Mouse (Mus musculus) left cerebral cortex, postnatal 10 days (tissue): ENCODE data around the gene Cask. TPM values are rescaled to one million over a fixed set of nuclear protein-coding genes. Genes with fewer than 3 reads are reported as not detected.

Experiments
- DNase-seq, 2 experiments: peaks; one replicate each; pipeline ENCODE4 v3.0.0; 2021 to 2022; ENCODE audit warnings: low spot score in 2 of 2, mixed read lengths in 1 of 2; ENCODE audit errors: extremely low spot score in 1 of 2
- intact Hi-C: fragments of 180-260 bp; cut with DNase I; formaldehyde crosslinking; loops from one replicate; pipeline ENCODE4 v1.15.1; 2025
- total RNA-seq, 2 experiments: library from RNA; stranded (reverse); gene quantifications; 2 replicates each; pipeline ENCODE4 v1.2.3; 2021

Cask gene
- total RNA-seq, 2 experiments from 2014 or later, result 166 to 177 TPM

GRCm38 (mm10) chrX:13656721-13657120 lies 194.4 kb downstream of the Cask start:
- DNase-seq, result peak; percentile 20 to 45
- intact Hi-C loops, result loop anchor here (5.0 kb wide), 2 partner anchors 374 to 434 kb away; partner anchors contain the start of gene Ddx3x

DNA sequence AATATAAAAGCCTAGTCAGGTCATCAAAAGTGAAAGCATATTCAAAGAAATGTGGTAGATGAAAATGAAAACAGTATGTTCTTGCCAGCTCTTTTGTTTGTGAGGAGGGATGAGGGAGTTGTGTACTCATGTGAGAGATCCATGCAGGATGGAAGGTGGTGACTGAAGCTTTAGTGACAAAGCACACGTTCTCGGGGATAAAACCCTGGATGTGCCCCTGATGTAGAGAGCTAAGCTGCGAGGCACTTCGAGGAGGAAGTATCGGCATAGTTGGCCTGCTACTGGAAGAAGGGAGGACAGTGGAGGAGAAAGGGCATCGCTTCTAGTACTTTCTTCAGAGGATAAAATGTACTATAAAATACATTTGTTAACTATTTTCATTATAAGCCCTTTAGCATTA lies 195.3 kb downstream of the Cask start:
- no peak for DNase-seq
- intact Hi-C loops, result loop anchor here (5.0 kb wide), 2 partner anchors 374 to 434 kb away; partner anchors contain the start of gene Ddx3x

- intact Hi-C loops, result loop anchor here (5.0 kb wide), 2 partner anchors 373 to 433 kb away; partner anchors contain the start of gene Ddx3x
- no peak for DNase-seq
Observed at GRCm38 (mm10) chrX:13655005-13655421, 196.2 kb downstream of the Cask start.

DNA sequence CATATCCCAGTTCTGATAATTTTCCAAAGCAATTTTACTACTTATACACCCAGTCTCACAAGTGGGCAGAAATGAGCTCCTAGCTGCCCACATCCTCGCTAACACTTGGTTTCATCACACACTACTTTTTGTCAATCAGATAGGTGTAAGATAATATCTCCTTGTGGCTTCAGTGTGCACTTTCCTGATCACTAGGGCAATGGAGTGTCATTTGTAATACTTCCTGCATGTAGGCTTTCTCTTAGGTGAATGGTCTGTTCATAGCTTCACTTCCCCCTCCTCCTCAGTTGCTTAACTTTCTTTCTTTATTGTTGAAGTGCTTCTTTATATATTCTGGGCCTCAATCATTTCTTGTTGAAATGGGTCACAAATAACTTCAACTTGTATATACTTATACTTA lies 198.9 kb downstream of the Cask start:
- no peak for DNase-seq
- intact Hi-C loops, result no loop called here

GRCm38 (mm10) chrX:13651889-13652288 lies 199.3 kb downstream of the Cask start:
- no peak for DNase-seq
- intact Hi-C loops, result no loop called here

DNA sequence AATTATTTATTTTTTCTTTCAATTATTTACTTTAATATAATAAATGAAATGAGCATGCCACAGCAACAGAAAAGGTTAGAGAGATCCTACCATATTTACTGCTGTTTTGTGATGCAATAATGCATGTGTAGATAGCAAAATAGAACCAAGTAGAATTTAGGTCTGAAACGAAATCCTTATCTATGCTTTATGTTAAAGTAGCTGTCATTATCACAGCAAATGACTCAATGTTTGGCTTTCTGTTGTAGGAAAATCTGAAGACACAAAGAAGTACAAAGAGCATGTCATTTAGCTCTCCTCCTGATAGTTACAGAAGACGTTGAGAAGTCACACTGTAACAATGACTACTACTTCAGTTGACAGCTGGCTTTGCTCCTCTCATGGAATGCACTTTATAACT lies 212.3 kb downstream of the Cask start:
- intact Hi-C loops, result no loop called here
- DNase-seq, result no peak

GRCm38 (mm10) chrX:13636398-13636797 lies 214.8 kb downstream of the Cask start:
- intact Hi-C loops, result no loop called here
- no peak for DNase-seq

- intact Hi-C loops, result no loop called here
- DNase-seq, result no peak
Observed at GRCm38 (mm10) chrX:13631599-13632283, 219.4 kb downstream of the Cask start, which contains the start of gene Gpr34. Gpr34 (plus strand) TSS chrX:13632089.

- no peak for DNase-seq
- intact Hi-C loops, result no loop called here
Observed at GRCm38 (mm10) chrX:13622654-13623053, 228.5 kb downstream of the Cask start.

- no peak for DNase-seq
- intact Hi-C loops, result no loop called here
Observed at GRCm38 (mm10) chrX:13621473-13621872, 229.7 kb downstream of the Cask start.

- intact Hi-C loops, result no loop called here
- DNase-seq, result no peak
Observed at GRCm38 (mm10) chrX:13618476-13618875, 232.7 kb downstream of the Cask start.

GRCm38 (mm10) chrX:13617294-13617693 lies 233.9 kb downstream of the Cask start:
- no peak for DNase-seq
- intact Hi-C loops, result no loop called here

- no peak for DNase-seq
- intact Hi-C loops, result no loop called here
Observed at GRCm38 (mm10) chrX:13616726-13617125, 234.4 kb downstream of the Cask start.

GRCm38 (mm10) chrX:13612115-13612514 lies 239.1 kb downstream of the Cask start:
- intact Hi-C loops, result no loop called here
- DNase-seq, result no peak

- intact Hi-C loops, result no loop called here
Observed at GRCm38 (mm10) chrX:13611114-13611513, 240.1 kb downstream of the Cask start.

DNA sequence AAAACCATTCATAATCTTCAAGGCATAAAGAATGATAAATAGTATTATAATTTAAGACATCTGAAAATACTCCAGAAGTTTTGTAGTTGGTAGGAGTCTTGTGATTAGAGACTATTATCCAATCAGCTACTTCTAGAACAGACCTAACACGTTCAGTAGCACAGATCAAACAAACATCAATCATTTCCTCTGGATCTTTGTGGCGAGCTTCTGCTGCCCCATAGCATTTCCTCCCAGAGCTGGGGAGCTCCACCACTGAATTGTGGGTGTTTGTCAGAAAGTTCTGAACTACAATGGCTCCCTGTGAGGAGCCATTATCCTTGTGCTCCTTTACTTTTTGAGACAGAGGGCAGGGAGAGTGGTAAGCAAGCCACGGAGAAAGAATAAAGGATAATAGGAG lies 243.4 kb downstream of the Cask start:
- intact Hi-C loops, result no loop called here

More at GRCm38 (mm10) chrX:13611114-13611513, 240.1 kb downstream of the Cask start:
- no peak for DNase-seq

DNA sequence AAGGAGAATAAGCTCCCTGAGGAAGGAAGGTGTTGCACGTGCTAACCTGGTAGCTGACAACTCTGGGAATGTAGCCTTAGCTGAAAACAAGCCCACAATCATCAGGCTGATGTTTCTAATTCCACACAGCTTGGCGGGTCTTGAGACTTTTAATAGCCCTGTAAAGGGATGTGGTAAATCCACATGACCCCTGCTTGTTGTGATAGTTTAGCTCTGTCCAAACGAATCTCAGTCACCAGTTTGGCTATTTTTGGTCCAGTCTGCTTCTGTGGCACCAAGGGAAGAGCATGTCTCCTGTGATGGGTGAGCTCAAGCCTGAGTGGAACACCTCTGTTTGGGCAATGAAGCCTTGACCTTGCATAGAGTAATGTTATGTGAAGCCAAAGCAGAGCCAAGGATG lies 244.4 kb downstream of the Cask start:
- no peak for DNase-seq
- intact Hi-C loops, result no loop called here

More for the DNA sequence above, 243.4 kb downstream of the Cask start:
- DNase-seq, result no peak

DNA sequence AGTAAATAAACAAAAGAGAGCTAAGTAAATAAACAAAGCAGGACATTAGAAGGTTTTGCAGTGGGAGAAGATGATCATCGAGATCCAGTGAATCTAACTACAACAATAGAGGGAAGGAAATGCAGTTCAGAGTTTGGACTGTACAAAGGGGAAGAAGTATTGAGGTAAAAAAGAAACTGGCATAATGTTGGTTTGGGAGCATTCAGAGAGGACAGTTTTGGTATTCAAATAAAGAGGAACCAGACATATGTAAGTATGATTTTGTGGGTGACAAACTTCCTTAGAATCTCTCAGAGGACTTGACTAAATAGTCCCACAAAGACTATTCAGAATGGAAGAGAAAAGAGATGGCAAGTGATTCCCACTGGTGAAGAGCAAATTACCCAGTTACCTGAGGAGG lies 251.2 kb downstream of the Cask start:
- intact Hi-C loops, result no loop called here
- DNase-seq, result no peak

DNA sequence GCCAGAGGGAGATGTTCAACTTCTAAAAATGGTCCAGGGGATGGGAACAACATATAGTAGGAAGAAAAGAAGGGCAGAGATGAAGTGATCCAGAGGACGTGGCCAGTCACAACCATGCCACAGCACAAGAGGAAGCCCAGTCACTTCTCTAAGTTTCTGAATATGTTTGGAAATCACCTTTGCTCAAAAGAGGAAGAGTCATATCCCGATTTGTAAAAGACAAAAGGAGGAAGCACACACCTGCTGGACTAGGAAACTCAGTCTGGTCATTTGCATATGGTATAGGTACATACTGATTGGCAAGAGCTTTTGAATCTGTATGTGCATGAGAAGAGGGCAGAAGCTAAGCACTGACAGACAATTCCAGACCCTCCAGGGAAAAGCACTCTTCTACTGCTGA lies 251.8 kb downstream of the Cask start:
- no peak for DNase-seq
- intact Hi-C loops, result no loop called here

GRCm38 (mm10) chrX:13577647-13578046 lies 273.5 kb downstream of the Cask start:
- intact Hi-C loops, result no loop called here
- DNase-seq, result no peak

DNA sequence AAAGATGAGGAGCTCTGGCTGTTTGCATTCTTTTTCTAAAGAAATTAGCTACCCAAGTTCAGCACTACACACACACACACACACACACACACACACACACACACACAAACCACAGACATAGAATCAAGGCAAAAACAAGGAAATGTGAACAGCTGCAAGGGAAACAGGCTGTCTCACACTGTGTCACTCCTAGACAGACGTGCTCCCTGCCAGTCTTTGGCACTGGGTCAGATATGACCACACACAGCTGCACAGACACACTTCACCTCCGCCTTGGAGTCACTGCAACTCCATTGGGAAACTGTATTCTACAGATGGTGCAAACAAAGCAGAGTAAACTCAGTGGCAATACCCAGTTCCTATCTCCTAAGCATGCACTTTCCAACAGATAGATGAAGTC lies 274.6 kb downstream of the Cask start:
- intact Hi-C loops, result no loop called here
- peak; percentile 28 to 46 for DNase-seq
